Mouse (Mus musculus): ENCODE data around the gene Clcf1. TPM values are rescaled to one million over a fixed set of nuclear protein-coding genes. Genes with fewer than 3 reads are reported as not detected.

Gene Clcf1
- total RNA-seq, 2 experiments from 2014 or later = 1.2 to 2.3 TPM

- DNase-seq = no peak
Observed at GRCm38 (mm10) chr19:4255583-4256162, 41.6 kb downstream of the Clcf1 start.

GRCm38 (mm10) chr19:4257216-4257896 lies 43.3 kb downstream of the Clcf1 start:
- peak; percentile 95 to 98 for DNase-seq

- no peak for DNase-seq
Observed at GRCm38 (mm10) chr19:4257897-4258252, 43.8 kb downstream of the Clcf1 start.

- DNase-seq = no peak
Observed at GRCm38 (mm10) chr19:4261038-4261698, 47.1 kb downstream of the Clcf1 start.

- DNase-seq = no peak
Observed at GRCm38 (mm10) chr19:4262756-4263155, 48.7 kb downstream of the Clcf1 start.

GRCm38 (mm10) chr19:4263702-4264101 lies 49.7 kb downstream of the Clcf1 start:
- no peak for DNase-seq

- DNase-seq = no peak
Observed at GRCm38 (mm10) chr19:4264171-4264780, 50.2 kb downstream of the Clcf1 start.

- DNase-seq = no peak
Observed at GRCm38 (mm10) chr19:4265956-4266355, 51.9 kb downstream of the Clcf1 start.

- peak; percentile 75 to 80 for DNase-seq
Observed at GRCm38 (mm10) chr19:4268566-4269361, 54.7 kb downstream of the Clcf1 start, which contains the start of gene Ssh3. TSS of gene Ssh3 (minus strand) at chr19:4269180.

- DNase-seq = no peak
Observed at GRCm38 (mm10) chr19:4270187-4270586, 56.1 kb downstream of the Clcf1 start.

- no peak for DNase-seq
Observed at GRCm38 (mm10) chr19:4270972-4271371, 56.9 kb downstream of the Clcf1 start.

Small RNAs within 50 kb of the gene (microRNA-seq; reads per million reads assigned to microRNA genes)
- 0 reads per million in 2 experiments for gene Gm26115
- gene Mir6985 = 1.4 to 2.3 reads per million in 2 experiments

Other genes with a start within 250 kb of the Clcf1 start
- under 1 TPM; 0.22 to 0.98 TPM for gene Aldh3b2, start 241.9 kb upstream of the Clcf1 start, total RNA-seq (2021)
- gene Acy3, start 227.7 kb upstream of the Clcf1 start, total RNA-seq (2021) = 10 to 100 TPM; 24.3 to 28.5 TPM
- gene Tbx10, start 221.5 kb upstream of the Clcf1 start, total RNA-seq (2021) = not detected
- gene Nudt8, start 213.7 kb upstream of the Clcf1 start, total RNA-seq (2021) = 100 to 1,000 TPM; 162 to 166 TPM
- gene Gm49405, start 213.6 kb upstream of the Clcf1 start, total RNA-seq (2021) = 1 to 10 TPM in 1 of 2 experiments, under 1 TPM in 1; 0.84 to 1.1 TPM
- 100 to 1,000 TPM; 241 to 281 TPM for gene Doc2g, start 210.9 kb upstream of the Clcf1 start, total RNA-seq (2021)
- gene Ndufv1, start 201.4 kb upstream of the Clcf1 start, total RNA-seq (2021) = 1,000 to 10,000 TPM; 1,128 to 1,150 TPM
- gene Gstp1, start 176.3 kb upstream of the Clcf1 start, total RNA-seq (2021) = 100 to 1,000 TPM; 350 to 400 TPM
- 100 to 1,000 TPM; 123 to 134 TPM for gene Gstp2, start 168.2 kb upstream of the Clcf1 start, total RNA-seq (2021)
- not detected for gene Gstp3, start 154.7 kb upstream of the Clcf1 start, total RNA-seq (2021)
- gene Cabp2, start 132.7 kb upstream of the Clcf1 start, total RNA-seq (2021) = not detected
- 10 to 100 TPM; 34.5 to 37.8 TPM for gene Cdk2ap2, start 117.1 kb upstream of the Clcf1 start, total RNA-seq (2021)
- 10 to 100 TPM; 16.1 to 21.2 TPM for gene Pitpnm1, start 114.2 kb upstream of the Clcf1 start, total RNA-seq (2021)
- gene Aip, start 88.4 kb upstream of the Clcf1 start, total RNA-seq (2021) = 10 to 100 TPM; 62.1 to 63.2 TPM
- under 1 TPM in 1 of 2 experiments, not detected in 1; 0.08 TPM for gene Gpr152, start 74.5 kb upstream of the Clcf1 start, total RNA-seq (2021)
- gene Cabp4, start 70.2 kb upstream of the Clcf1 start, total RNA-seq (2021) = under 1 TPM; 0.12 to 0.13 TPM
- gene Coro1b, start 65.6 kb upstream of the Clcf1 start, total RNA-seq (2021) = 10 to 100 TPM; 38.3 to 47.6 TPM
- 1 to 10 TPM in 1 of 2 experiments, under 1 TPM in 1; 0.69 to 8.4 TPM for gene Ptprcap, start 60.6 kb upstream of the Clcf1 start, total RNA-seq (2021)
- 10 to 100 TPM; 13.1 to 17.1 TPM for gene Rps6kb2, start 50.9 kb upstream of the Clcf1 start, total RNA-seq (2021)
- gene Carns1, start 38.8 kb upstream of the Clcf1 start, total RNA-seq (2021) = 10 to 100 TPM; 28.3 to 30.5 TPM
- 10 to 100 TPM; 12.0 to 20.2 TPM for gene Tbc1d10c, start 23.0 kb upstream of the Clcf1 start, total RNA-seq (2021)
- 100 to 1,000 TPM; 293 to 299 TPM for gene Ppp1ca, start 22.2 kb upstream of the Clcf1 start, total RNA-seq (2021)
- gene Rad9a, start 12.6 kb upstream of the Clcf1 start, total RNA-seq (2021) = 1 to 10 TPM; 4.5 to 4.8 TPM
- gene AC109138.7, start 119 bp downstream of the Clcf1 start, total RNA-seq (2021) = not detected
- 10 to 100 TPM in 1 of 2 experiments, 1 to 10 TPM in 1; 9.1 to 19.9 TPM for gene Pold4, start 17.7 kb downstream of the Clcf1 start, total RNA-seq (2021)
- gene Ssh3, start 54.9 kb downstream of the Clcf1 start, total RNA-seq (2021) = 1 to 10 TPM; 5.6 to 7.4 TPM
- 1 to 10 TPM in 1 of 2 experiments, under 1 TPM in 1; 0.92 to 2.1 TPM for gene Ankrd13d, start 68.9 kb downstream of the Clcf1 start, total RNA-seq (2021)
- gene Grk2, start 92.0 kb downstream of the Clcf1 start, total RNA-seq (2021) = 10 to 100 TPM; 45.9 to 54.9 TPM
- 10 to 100 TPM; 34.9 to 44.1 TPM for gene Kdm2a, start 184.0 kb downstream of the Clcf1 start, total RNA-seq (2021)
- gene Rhod, start 225.2 kb downstream of the Clcf1 start, total RNA-seq (2021) = 1 to 10 TPM; 5.4 to 5.8 TPM